Mouse (Mus musculus) lung, adult 18-20 months (tissue): ENCODE data around the gene Sval2.

Experiments used
- DNase-seq, 2 experiments: peaks; one replicate each; pipeline ENCODE4 v3.0.0; 2022; ENCODE audit warnings: mixed read lengths in 2 of 2

The Sval2 gene

GRCm38 (mm10) chr6:41852689-41853088 lies at the start of gene Sval2:
TSS of gene Sval2 (plus strand) at chr6:41852989.
- DNase-seq, result no peak

GRCm38 (mm10) chr6:41824086-41824485 lies 28.7 kb upstream of the Sval2 start:
- DNase-seq, result no peak

GRCm38 (mm10) chr6:41829516-41829915 lies 23.3 kb upstream of the Sval2 start:
- no peak for DNase-seq

- no peak for DNase-seq
Observed at GRCm38 (mm10) chr6:41847235-41847634, 5.6 kb upstream of the Sval2 start, which contains the start of gene Pip. TSS of gene Pip (plus strand) at chr6:41847535.

- no peak for DNase-seq
Observed at GRCm38 (mm10) chr6:41864038-41864437, 11.2 kb downstream of the Sval2 start.

GRCm38 (mm10) chr6:41911625-41912024 lies 58.8 kb downstream of the Sval2 start:
- DNase-seq, result no peak
